Mouse (Mus musculus) MEL (cell line): ENCODE results near the gene Clint1. TPM values are rescaled to one million over a fixed set of nuclear protein-coding genes. Genes with fewer than 3 reads are reported as not detected.
A peak's percentile ranks its signal among the peaks of the same experiment; 100 is the strongest.

Experiments used
- DNase-seq: peaks from one replicate; pipeline ENCODE4 v3.0.0; 2011; ENCODE audit warnings: low read depth, low spot score
- H3K27ac ChIP-seq: 2 replicates; pipeline ENCODE4 v1.5.1; 2012; ENCODE audit warnings: low read depth, mild to moderate bottlenecking, control low read depth, low read length, moderate library complexity; ENCODE audit not compliant: control insufficient read depth
- H3K27me3 ChIP-seq, 2 experiments: fragments of 150-350 bp in 1 of 2; sonication (generic) in 1 of 2; 2 replicates each; pipeline ENCODE4 v1.6.1; 2012; ENCODE audit warnings: low read length in 2 of 2, mild to moderate bottlenecking in 2 of 2, improper control_type of control experiment in 1 of 2, moderate library complexity in 1 of 2; ENCODE audit not compliant: insufficient read depth in 2 of 2, control insufficient read depth in 1 of 2
- H3K36me3 ChIP-seq, 2 experiments: 2 replicates each; pipeline ENCODE4 v1.6.1; 2012 to 2014; ENCODE audit warnings: low read length in 2 of 2, improper control_type of control experiment in 1 of 2, inconsistent platforms in 1 of 2, mild to moderate bottlenecking in 1 of 2; ENCODE audit not compliant: insufficient read depth in 2 of 2, control insufficient read depth in 1 of 2
- H3K4me1 ChIP-seq, 2 experiments: fragments of 150-350 bp in 1 of 2; sonication (generic) in 1 of 2; 2 replicates each; pipeline ENCODE4 v1.6.1; 2012; ENCODE audit warnings: low read length in 2 of 2, improper control_type of control experiment in 1 of 2, mild to moderate bottlenecking in 1 of 2; ENCODE audit not compliant: insufficient read depth in 2 of 2, control insufficient read depth in 1 of 2
- H3K4me3 ChIP-seq, 2 experiments: fragments of 150-350 bp in 1 of 2; sonication (generic) in 1 of 2; 2 replicates each; pipeline ENCODE4 v1.5.1; 2012; ENCODE audit warnings: low read depth in 2 of 2, low read length in 2 of 2, mild to moderate bottlenecking in 2 of 2, moderate library complexity in 2 of 2, control low read depth in 1 of 2, improper control_type of control experiment in 1 of 2; ENCODE audit not compliant: control insufficient read depth in 1 of 2, insufficient read depth in 1 of 2
- H3K79me2 ChIP-seq: 2 replicates; pipeline ENCODE4 v1.6.1; 2012; ENCODE audit warnings: mild to moderate bottlenecking, low read length, moderate library complexity; ENCODE audit not compliant: control insufficient read depth, poor library complexity, insufficient read depth
- H3K9ac ChIP-seq: 2 replicates; pipeline ENCODE4 v1.6.1; 2012; ENCODE audit warnings: low read depth, mild to moderate bottlenecking, control low read depth, low read length, moderate library complexity; ENCODE audit not compliant: control insufficient read depth, poor library complexity, severe bottlenecking
- H3K9me3 ChIP-seq: fragments of 150-350 bp; sonication (generic); replicated peaks from 2 replicates; pipeline ENCODE4 v1.6.1; 2012; ENCODE audit warnings: mild to moderate bottlenecking, low read length, improper control_type of control experiment, moderate library complexity; ENCODE audit not compliant: insufficient read depth
- CHD2 ChIP-seq: IDR thresholded peaks from 2 replicates; pipeline ENCODE4 v1.6.1; 2011; ENCODE audit warnings: low read length, improper control_type of control experiment
- CTCF ChIP-seq, 3 experiments: IDR thresholded peaks in 2 of 3; conservative IDR thresholded peaks in 1 of 3; 2 replicates each; pipeline ENCODE4 v1.5.1; 2011 to 2012; ENCODE audit warnings: low read length in 3 of 3, low read depth in 2 of 3, mild to moderate bottlenecking in 2 of 3, improper control_type of control experiment in 1 of 3, inconsistent platforms in 1 of 3, mixed read lengths in 1 of 3, moderate library complexity in 1 of 3; ENCODE audit not compliant: control insufficient read depth in 1 of 3, insufficient read depth in 1 of 3, poor library complexity in 1 of 3, severe bottlenecking in 1 of 3
- E2F4 ChIP-seq: IDR thresholded peaks from 2 replicates; pipeline ENCODE4 v1.6.1; 2011; ENCODE audit warnings: low read depth, low read length, improper control_type of control experiment, borderline replicate concordance
- ELF1 ChIP-seq: IDR thresholded peaks from 2 replicates; pipeline ENCODE4 v1.6.1; 2014; ENCODE audit warnings: low read depth, mild to moderate bottlenecking, inconsistent platforms, low read length, improper control_type of control experiment, moderate library complexity
- EP300 ChIP-seq, 2 experiments: IDR thresholded peaks; 2 replicates each; pipeline ENCODE4 v1.6.1; 2011; ENCODE audit warnings: improper control_type of control experiment in 2 of 2, low read length in 2 of 2, low read depth in 1 of 2, mild to moderate bottlenecking in 1 of 2
- ETS1 ChIP-seq: IDR thresholded peaks from 2 replicates; pipeline ENCODE4 v1.6.1; 2012; ENCODE audit warnings: low read depth, mild to moderate bottlenecking, inconsistent platforms, low read length, improper control_type of control experiment, moderate library complexity
- GATA1 ChIP-seq: IDR thresholded peaks from 2 replicates; pipeline ENCODE4 v1.6.1; 2011; ENCODE audit warnings: low read depth, low read length, improper control_type of control experiment
- MAFK ChIP-seq: IDR thresholded peaks from 2 replicates; pipeline ENCODE4 v1.6.1; 2011; ENCODE audit warnings: low read depth, mild to moderate bottlenecking, low read length, improper control_type of control experiment, borderline replicate concordance
- MAX ChIP-seq: IDR thresholded peaks from 2 replicates; pipeline ENCODE4 v1.6.1; 2011; ENCODE audit warnings: low read length, improper control_type of control experiment
- MAZ ChIP-seq: IDR thresholded peaks from 2 replicates; pipeline ENCODE4 v1.6.1; 2012; ENCODE audit warnings: low read depth, mild to moderate bottlenecking, inconsistent platforms, low read length, improper control_type of control experiment
- MXI1 ChIP-seq: IDR thresholded peaks from 2 replicates; pipeline ENCODE4 v1.6.1; 2011; ENCODE audit warnings: mild to moderate bottlenecking, low read depth, low read length, improper control_type of control experiment
- MYB ChIP-seq: IDR thresholded peaks from 2 replicates; pipeline ENCODE4 v1.6.1; 2011; ENCODE audit warnings: mild to moderate bottlenecking, low read depth, low read length, improper control_type of control experiment
- NELFE ChIP-seq: IDR thresholded peaks from 2 replicates; pipeline ENCODE4 v1.6.1; 2011; ENCODE audit warnings: low read depth, low read length, improper control_type of control experiment
- NRF1 ChIP-seq: IDR thresholded peaks from 2 replicates; pipeline ENCODE4 v1.6.1; 2014; ENCODE audit warnings: low read depth, mild to moderate bottlenecking, inconsistent platforms, low read length, improper control_type of control experiment, moderate library complexity; ENCODE audit not compliant: poor library complexity, insufficient read depth, severe bottlenecking
- POLR2AphosphoS2 ChIP-seq: IDR thresholded peaks from 2 replicates; pipeline ENCODE4 v1.6.1; 2011; ENCODE audit warnings: low read length, improper control_type of control experiment
- RAD21 ChIP-seq: IDR thresholded peaks from 2 replicates; pipeline ENCODE4 v1.6.1; 2011; ENCODE audit warnings: mild to moderate bottlenecking, low read depth, low read length, improper control_type of control experiment
- RCOR1 ChIP-seq: IDR thresholded peaks from 2 replicates; pipeline ENCODE4 v1.6.1; 2012; ENCODE audit warnings: low read depth, mild to moderate bottlenecking, inconsistent platforms, low read length, improper control_type of control experiment
- SIN3A ChIP-seq: IDR thresholded peaks from 2 replicates; pipeline ENCODE4 v1.6.1; 2012; ENCODE audit warnings: low read length, improper control_type of control experiment, inconsistent platforms
- SMC3 ChIP-seq: IDR thresholded peaks from 2 replicates; pipeline ENCODE4 v1.6.1; 2011; ENCODE audit warnings: low read depth, low read length, improper control_type of control experiment
- TCF12 ChIP-seq: IDR thresholded peaks from 2 replicates; pipeline ENCODE4 v1.6.1; 2014; ENCODE audit warnings: low read depth, mild to moderate bottlenecking, inconsistent platforms, low read length, improper control_type of control experiment, moderate library complexity
- UBTF ChIP-seq: IDR thresholded peaks from 2 replicates; pipeline ENCODE4 v1.6.1; 2012; ENCODE audit warnings: low read depth, mild to moderate bottlenecking, inconsistent platforms, low read length, improper control_type of control experiment, moderate library complexity, borderline replicate concordance; ENCODE audit not compliant: insufficient read depth
- USF2 ChIP-seq, 2 experiments: IDR thresholded peaks; 2 replicates each; pipeline ENCODE4 v1.6.1; 2011 to 2012; ENCODE audit warnings: improper control_type of control experiment in 2 of 2, low read length in 2 of 2, borderline replicate concordance in 1 of 2, inconsistent platforms in 1 of 2, low read depth in 1 of 2, mild to moderate bottlenecking in 1 of 2; ENCODE audit not compliant: insufficient read depth in 1 of 2
- ZC3H11A ChIP-seq: IDR thresholded peaks from 2 replicates; pipeline ENCODE4 v1.6.1; 2012; ENCODE audit warnings: low read depth, mild to moderate bottlenecking, inconsistent platforms, low read length, improper control_type of control experiment
- ZMIZ1 ChIP-seq: IDR thresholded peaks from 2 replicates; pipeline ENCODE4 v1.6.1; 2012; ENCODE audit warnings: low read depth, mild to moderate bottlenecking, inconsistent platforms, low read length, improper control_type of control experiment, moderate library complexity
- polyA plus RNA-seq, 2 experiments: library from polyadenylated mRNA; stranded (reverse) in 1 of 2; unstranded in 1 of 2; fragments of >175 nt in 1 of 2; fragments of >200 nt in 1 of 2; gene quantifications; 2 replicates each; pipeline versions ENCODE4 v1.2.1 to v1.2.4; 2012; ENCODE audit warnings: low replicate concordance in 2 of 2, low read depth in 1 of 2; ENCODE audit not compliant: insufficient read length in 2 of 2, insufficient read depth in 1 of 2, missing spikeins in 1 of 2
- total RNA-seq: library from RNA; depleted of rRNA; stranded (reverse); fragments of 300-350 nt; gene quantifications from 2 replicates; pipeline ENCODE4 v1.2.3, GENCODE M21; 2012

Clint1 gene
- total and polyA plus RNA-seq, 3 experiments: 58.5 to 184 (median 102) TPM

DNA sequence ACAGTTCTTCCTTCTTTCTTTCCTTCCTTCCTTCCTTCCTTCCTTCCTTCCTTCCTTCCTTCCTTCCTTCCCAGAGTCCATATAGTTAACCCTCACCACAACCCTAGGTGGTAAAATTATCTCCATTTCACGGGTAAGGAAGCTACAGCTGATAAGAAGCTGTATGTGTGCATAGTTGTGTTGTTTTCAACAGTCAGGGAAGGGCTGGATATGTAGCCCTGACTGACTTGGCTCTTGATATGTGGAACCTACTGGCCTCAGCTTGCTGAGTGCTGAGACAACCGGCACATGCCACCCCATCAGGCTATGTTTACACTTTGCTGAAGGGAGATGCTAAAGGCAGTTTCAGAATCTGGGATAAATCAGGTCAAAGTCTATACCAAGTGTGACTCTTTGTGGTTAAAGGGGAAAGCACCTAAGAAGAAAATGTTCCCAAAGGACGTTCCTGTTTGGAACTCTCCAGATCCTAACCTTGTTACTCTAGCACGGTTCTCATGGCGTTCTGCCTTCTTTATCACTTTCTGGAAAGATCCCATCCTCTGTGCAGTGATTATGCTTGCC is 14.5 kb upstream of the Clint1 start:
- DNase-seq: peak; percentile 59
- TF ChIP-seq EP300 (IDR thresholded peaks at IDR 0.05; ENCODE audit: low read depth in 1 of 2, low read length in 2 of 2): peak; percentile 5 to 66; a peak in 3 of 4 replicates
- peak; percentile 14; the same call in 1 of the 2 replicates for TF ChIP-seq ETS1
- peak; percentile 81 for TF ChIP-seq GATA1
- TF ChIP-seq USF2 (IDR thresholded peaks at IDR 0.05; ENCODE audit: borderline replicate concordance in 1 of 2, insufficient read depth in 1 of 2, low read depth in 1 of 2, low read length in 2 of 2): no peak
- no peak for TF ChIP-seq E2F4
- H3K4me1 ChIP-seq: peaks cover 26 to 34% of the 10 kb centered on the region in 2 experiments
- no peak overlapping the region for H3K4me3 ChIP-seq
- no peaks in the 10 kb centered on the region for H3K27me3 ChIP-seq
- no peaks in the 10 kb centered on the region for H3K79me2 ChIP-seq
- peaks cover 0 to 20% of the 10 kb centered on the region in 2 experiments; a peak in 2 of 4 replicates for H3K36me3 ChIP-seq
- H3K9ac ChIP-seq: no peak overlapping the region
- H3K27ac ChIP-seq: no peak overlapping the region
- no peaks in the 10 kb centered on the region for H3K9me3 ChIP-seq

DNA sequence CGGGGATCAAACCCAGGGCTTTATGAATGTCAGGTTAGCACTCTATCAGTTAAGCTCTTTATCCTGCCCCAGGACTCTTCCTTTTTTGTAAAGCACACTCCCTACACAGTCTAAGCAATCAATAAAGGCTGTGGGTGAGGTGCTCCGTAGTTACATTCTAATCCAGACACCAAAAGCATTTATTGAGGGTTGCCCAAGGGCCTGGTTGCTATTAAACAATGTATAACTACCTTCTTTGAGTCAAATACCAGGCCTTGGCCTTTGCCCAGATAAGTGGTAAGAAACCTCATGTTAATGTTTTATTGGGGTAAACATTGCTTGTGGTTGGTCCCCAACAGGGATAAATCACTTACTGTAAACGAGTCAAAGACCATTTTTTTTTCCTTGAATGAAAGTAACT is 13.4 kb upstream of the Clint1 start:
- no peak overlapping the region for H3K27ac ChIP-seq
- H3K4me1 ChIP-seq: peaks cover 26 to 34% of the 10 kb centered on the region in 2 experiments
- H3K36me3 ChIP-seq: peaks cover 0 to 20% of the 10 kb centered on the region in 2 experiments; a peak in 2 of 4 replicates
- no peak overlapping the region for H3K4me3 ChIP-seq
- no peak overlapping the region for H3K9ac ChIP-seq
- no peaks in the 10 kb centered on the region for H3K9me3 ChIP-seq
- TF ChIP-seq MYB (no peak), NRF1 (no peak), CTCF (IDR thresholded peaks at IDR 0.05 in 2 of 3, conservative IDR thresholded peaks at IDR 0.05 in 1 of 3; ENCODE audit: control insufficient read depth in 1 of 3, insufficient read depth in 1 of 3, low read depth in 2 of 3, low read length in 3 of 3, poor library complexity in 1 of 3, severe bottlenecking in 1 of 3) (no peak), ELF1 (no peak), UBTF (no peak), RCOR1 (no peak), ZMIZ1 (no peak), POLR2AphosphoS2 (no peak), NELFE (no peak), TCF12 (no peak), RAD21 (no peak), CHD2 (no peak), MAFK (no peak), MAX (no peak), ZC3H11A (no peak), MAZ (no peak), SMC3 (no peak), SIN3A (no peak), GATA1 (no peak), MXI1 (no peak)
- no peak for DNase-seq
- no peaks in the 10 kb centered on the region for H3K27me3 ChIP-seq
- H3K79me2 ChIP-seq: no peaks in the 10 kb centered on the region
